Mouse (Mus musculus) heart, postnatal 0 days (tissue): ENCODE measurements around the gene Mxi1.

Source experiments
- CTCF ChIP-seq: IDR thresholded peaks from 2 replicates; pipeline ENCODE4 v1.5.1; 2016; ENCODE audit warnings: antibody characterized with exemption, control low read depth, low read depth
- EP300 ChIP-seq: IDR thresholded peaks from 2 replicates; pipeline ENCODE4 v1.6.1; 2016; ENCODE audit warnings: antibody characterized with exemption, low read depth

DNA sequence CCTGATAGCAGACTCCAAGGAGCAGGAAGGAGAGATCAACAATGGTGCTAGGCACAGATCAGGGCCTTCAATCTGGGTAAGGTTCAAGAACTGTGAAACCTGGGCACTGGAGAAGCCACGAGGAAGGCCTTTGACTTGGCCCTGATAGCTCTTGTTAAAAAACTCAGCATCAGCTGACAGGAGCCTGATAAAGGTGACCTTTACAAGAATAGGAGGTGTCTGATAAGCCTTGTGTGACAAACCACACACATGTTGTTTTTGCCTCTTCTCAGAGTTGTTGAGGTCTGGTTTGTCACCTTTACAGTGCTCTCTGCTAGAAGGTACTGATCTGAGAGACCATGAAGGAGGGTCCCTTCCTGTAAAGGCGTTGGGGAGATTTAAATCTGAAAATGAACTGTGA, 97.0 kb downstream of the Mxi1 start:
- no peak for TF ChIP-seq EP300
- TF ChIP-seq CTCF = no peak
